Mouse (Mus musculus) lung, postnatal 0 days (tissue): Measurements from ENCODE around the gene Igflr1. TPM values are rescaled to one million over a fixed set of nuclear protein-coding genes. Genes with fewer than 3 reads are reported as not detected.

ENCODE experiments used
- ATAC-seq: fragments of 200-750 bp; cut with Nextera tagmentation; 2 replicates; pipeline ENCODE4 v1.8.0; 2017; ENCODE audit warnings: moderate library complexity
- DNase-seq: peaks from one replicate; pipeline ENCODE4 v3.0.0-alpha.2; 2016; ENCODE audit warnings: low spot score
- H3K27ac ChIP-seq: fragments of 300-500 bp; sonication (generic); 2 replicates; pipeline ENCODE4 v1.5.1; 2014; ENCODE audit warnings: antibody characterized with exemption, mild to moderate bottlenecking, low read length, mixed read lengths
- H3K27me3 ChIP-seq: fragments of 300-500 bp; sonication (generic); replicated peaks from 2 replicates; pipeline ENCODE4 v1.6.1; 2014; ENCODE audit warnings: low read length, mixed read lengths; ENCODE audit not compliant: insufficient read depth
- H3K36me3 ChIP-seq: fragments of 300-500 bp; sonication (generic); 2 replicates; pipeline ENCODE4 v1.6.1; 2014; ENCODE audit warnings: low read length, mixed read lengths; ENCODE audit not compliant: insufficient read depth
- H3K4me1 ChIP-seq: fragments of 300-500 bp; sonication (generic); 2 replicates; pipeline ENCODE4 v1.6.1; 2014; ENCODE audit warnings: antibody characterized with exemption, low read depth, low read length, mixed read lengths; ENCODE audit not compliant: insufficient read depth
- H3K4me2 ChIP-seq: fragments of 300-500 bp; sonication (generic); replicated peaks from 2 replicates; pipeline ENCODE4 v1.6.1; 2014; ENCODE audit warnings: low read depth, mild to moderate bottlenecking, low read length, moderate library complexity, mixed read lengths
- H3K4me3 ChIP-seq: fragments of 300-500 bp; sonication (generic); 2 replicates; pipeline ENCODE4 v1.5.1; 2014; ENCODE audit warnings: low read depth, low read length
- H3K9ac ChIP-seq: fragments of 300-500 bp; sonication (generic); replicated peaks from 2 replicates; pipeline ENCODE4 v1.6.1; 2014; ENCODE audit warnings: low read depth, mild to moderate bottlenecking
- H3K9me3 ChIP-seq: fragments of 300-500 bp; sonication (generic); 2 replicates; pipeline ENCODE4 v1.6.1; 2016; ENCODE audit warnings: low read length, mixed read lengths
- CTCF ChIP-seq: IDR thresholded peaks from 2 replicates; pipeline ENCODE4 v1.5.1; 2016; ENCODE audit warnings: antibody characterized with exemption, mild to moderate bottlenecking
- EP300 ChIP-seq: IDR thresholded peaks from 2 replicates; pipeline ENCODE4 v1.6.1; 2016; ENCODE audit warnings: antibody characterized with exemption, mild to moderate bottlenecking, control low read depth
- WGBS: fragments of 180-500 bp; shearing (Covaris S2); extraction: QIAGEN DNeasy Blood & Tissue Kit; methylation state at CpG from one replicate; pipeline ENCODE4 v1.1.7; 2014; 5-methylcytosine and 5-hydroxymethylcytosine counted together
- polyA plus RNA-seq: library from polyadenylated mRNA; unstranded; fragments of >200 nt; fragmentation: Nextera tagmentation; extraction: Ambion mirVana; gene quantifications from 2 replicates; pipeline ENCODE4 v1.2.1, GENCODE M21; 2015

The Igflr1 gene
- polyA plus RNA-seq, 1 experiment from 2014 or later = 3.2 TPM

DNA sequence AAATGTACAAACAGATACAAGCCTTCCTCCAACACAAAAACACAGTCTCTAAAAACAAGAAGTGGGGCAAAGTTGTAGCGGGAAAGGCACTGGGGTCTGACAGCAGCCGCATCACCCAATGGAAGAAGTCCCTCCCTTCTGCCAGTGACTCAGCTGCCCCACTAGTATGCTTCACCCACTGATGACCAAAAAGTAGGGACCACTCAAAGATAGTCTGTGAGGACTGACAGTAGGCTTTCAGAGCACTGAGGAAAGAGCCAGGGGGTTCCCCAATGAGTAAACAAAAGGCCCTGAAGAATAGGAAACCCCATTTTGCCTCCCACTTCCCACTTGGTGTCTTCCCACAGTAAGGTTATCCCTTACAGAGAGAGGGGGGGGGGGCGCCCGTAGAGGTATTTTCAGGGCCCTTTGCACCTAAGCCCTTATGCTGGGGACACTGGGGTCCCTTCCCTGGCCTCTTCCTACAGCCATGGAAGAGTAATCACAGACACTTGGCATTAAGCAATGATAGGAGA is 29.3 kb downstream of the Igflr1 start:
- 57% methylated on average over 4 of the region's 4 CpGs for WGBS
- ATAC-seq (no peak), DNase-seq (no peak)
- Histone ChIP-seq H3K27ac (0 out of 2 replicates have a peak overlapping the region, but pooled peaks have one; percentile 2), H3K9me3 (no peaks in the 10 kb centered on the region), H3K4me2 (no peak overlapping the region), H3K4me3 (no peak overlapping the region), H3K9ac (no peak overlapping the region), H3K36me3 (no peaks in the 10 kb centered on the region), H3K4me1 (peaks cover 2% of the 10 kb centered on the region; the same call in 1 of the 2 replicates), H3K27me3 (no peaks in the 10 kb centered on the region)
- TF ChIP-seq CTCF (no peak), EP300 (no peak)

DNA sequence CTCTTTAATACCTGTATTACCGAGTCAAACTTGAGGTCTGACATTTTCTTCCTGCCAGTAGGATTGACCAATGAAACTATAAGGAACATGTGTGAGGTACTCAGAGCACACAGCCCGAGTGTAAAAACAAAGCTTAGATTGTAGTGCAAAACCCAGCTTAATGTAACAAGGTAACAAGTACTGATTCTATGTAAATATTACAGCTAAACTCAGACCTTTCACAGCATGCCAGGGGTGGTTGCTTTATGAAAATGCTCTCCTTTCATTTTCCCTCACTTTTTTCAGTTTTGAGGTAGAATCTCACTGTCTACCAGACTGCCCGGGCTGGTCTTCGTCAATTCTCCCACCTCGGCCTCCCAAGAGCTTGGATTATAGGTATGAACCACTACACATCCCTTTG is 30.9 kb downstream of the Igflr1 start:
- no peak overlapping the region for H3K9ac ChIP-seq
- H3K9me3 ChIP-seq = no peaks in the 10 kb centered on the region
- no peak for TF ChIP-seq EP300
- no peak for TF ChIP-seq CTCF
- H3K36me3 ChIP-seq = no peaks in the 10 kb centered on the region
- peak overlapping the region; percentile 65 for H3K27ac ChIP-seq
- no peak overlapping the region for H3K4me2 ChIP-seq
- ATAC-seq (no peak), DNase-seq (no peak)
- H3K27me3 ChIP-seq = no peaks in the 10 kb centered on the region
- H3K4me1 ChIP-seq = peaks cover 2% of the 10 kb centered on the region; the same call in 1 of the 2 replicates
- WGBS = 46% methylated on average over 5 of the region's 5 CpGs
- H3K4me3 ChIP-seq = no peak overlapping the region

DNA sequence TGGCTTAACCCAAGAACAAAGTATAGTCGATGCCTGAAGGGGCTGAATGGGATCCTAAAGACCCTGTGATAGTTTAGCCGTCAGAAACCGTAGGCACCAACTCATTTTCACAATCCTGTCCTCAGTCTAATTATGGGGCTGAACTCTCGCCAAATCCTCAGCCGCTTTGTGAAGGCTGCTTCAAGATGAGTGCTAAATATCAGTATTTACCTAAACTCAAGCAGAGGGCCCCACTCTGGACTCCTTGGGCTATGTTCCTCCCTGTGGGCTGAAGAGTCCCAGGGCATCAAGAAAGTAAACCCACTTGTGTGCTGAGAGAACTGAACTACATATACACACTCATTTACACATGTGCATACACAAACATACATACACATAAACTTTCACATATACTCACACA is 31.6 kb downstream of the Igflr1 start:
- H3K4me3 ChIP-seq = no peak overlapping the region
- ATAC-seq (no peak), DNase-seq (peak; percentile 75)
- no peaks in the 10 kb centered on the region for H3K36me3 ChIP-seq
- H3K27ac ChIP-seq = peak overlapping the region; percentile 65; the same call in 1 of the 2 replicates
- no peaks in the 10 kb centered on the region for H3K27me3 ChIP-seq
- TF ChIP-seq EP300 = peak; percentile 27; the same call in 1 of the 2 replicates
- no peak for TF ChIP-seq CTCF
- H3K9me3 ChIP-seq = no peaks in the 10 kb centered on the region
- no peak overlapping the region for H3K4me2 ChIP-seq
- 45% methylated on average over 5 of the region's 5 CpGs for WGBS
- H3K9ac ChIP-seq = no peak overlapping the region
- H3K4me1 ChIP-seq = peaks cover 2% of the 10 kb centered on the region; the same call in 1 of the 2 replicates

DNA sequence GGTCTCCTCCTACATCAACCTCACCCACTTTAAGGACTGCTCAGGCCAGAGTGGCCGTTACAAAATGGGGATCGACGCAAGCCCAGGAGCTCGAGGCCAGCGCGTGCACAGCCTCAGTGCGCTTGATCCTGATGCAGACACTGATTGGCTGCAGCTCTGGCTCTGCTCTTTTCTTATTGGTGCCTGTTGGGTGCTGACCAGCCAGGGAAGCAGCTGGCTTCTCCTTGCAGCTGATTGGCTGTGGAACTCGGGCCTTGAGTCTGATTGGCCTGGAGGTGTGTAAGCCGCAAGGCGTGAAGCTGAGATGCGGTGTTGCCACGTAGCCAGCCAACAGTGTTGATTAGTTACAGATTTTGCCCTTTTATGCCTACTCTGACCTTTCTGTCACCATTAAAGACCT is 33.6 kb downstream of the Igflr1 start, which contains the start of gene Zbtb32:
TSS of gene Zbtb32 (minus strand) at position 124 of the 400 bp plus-strand sequence.
- Histone ChIP-seq H3K4me1 (peaks cover 2% of the 10 kb centered on the region; the same call in 1 of the 2 replicates), H3K4me3 (no peak within 1 kb of the TSS), H3K27ac (peak within 1 kb of the TSS; percentile 88), H3K9ac (no peak within 1 kb of the TSS), H3K36me3 (no peaks in the 10 kb centered on the region), H3K4me2 (no peak within 1 kb of the TSS), H3K27me3 (no peaks in the 10 kb centered on the region), H3K9me3 (no peaks in the 10 kb centered on the region)
- WGBS = 84% methylated on average over 12 of the region's 12 CpGs
- no peak for ATAC-seq
- no peak for DNase-seq
- TF ChIP-seq CTCF = no peak
- no peak for TF ChIP-seq EP300

DNA sequence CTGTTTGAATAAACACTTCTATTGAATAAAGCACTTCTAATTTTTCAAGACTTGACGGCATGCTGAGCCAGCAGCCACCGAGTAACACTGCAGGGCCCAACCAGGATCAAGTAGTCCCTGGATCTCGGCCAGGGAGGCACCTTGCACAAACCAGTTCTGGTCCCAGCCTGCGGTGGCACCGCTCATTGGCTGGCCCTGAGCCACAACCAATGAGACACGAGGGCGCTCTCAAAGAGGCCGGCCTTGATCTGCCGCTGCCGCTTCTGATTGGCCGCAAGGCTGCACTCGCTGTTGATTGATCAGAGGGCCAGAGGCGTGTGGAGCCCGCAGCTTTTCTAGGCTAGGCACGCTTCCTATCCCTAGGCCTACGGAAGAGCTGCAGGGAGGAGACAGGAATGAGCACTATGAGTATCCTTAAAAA is 34.7 kb downstream of the Igflr1 start:
- Histone ChIP-seq H3K9me3 (no peaks in the 10 kb centered on the region), H3K27ac (peak overlapping the region; percentile 91), H3K9ac (no peak overlapping the region), H3K4me3 (no peak overlapping the region), H3K27me3 (no peaks in the 10 kb centered on the region), H3K36me3 (no peaks in the 10 kb centered on the region), H3K4me1 (peaks cover 2% of the 10 kb centered on the region; the same call in 1 of the 2 replicates), H3K4me2 (no peak overlapping the region)
- peak; percentile 96 for DNase-seq
- WGBS = 2% methylated on average over 16 of the region's 16 CpGs
- peak; percentile 92 for TF ChIP-seq EP300
- TF ChIP-seq CTCF = no peak
- ATAC-seq = peak; percentile 87

DNA sequence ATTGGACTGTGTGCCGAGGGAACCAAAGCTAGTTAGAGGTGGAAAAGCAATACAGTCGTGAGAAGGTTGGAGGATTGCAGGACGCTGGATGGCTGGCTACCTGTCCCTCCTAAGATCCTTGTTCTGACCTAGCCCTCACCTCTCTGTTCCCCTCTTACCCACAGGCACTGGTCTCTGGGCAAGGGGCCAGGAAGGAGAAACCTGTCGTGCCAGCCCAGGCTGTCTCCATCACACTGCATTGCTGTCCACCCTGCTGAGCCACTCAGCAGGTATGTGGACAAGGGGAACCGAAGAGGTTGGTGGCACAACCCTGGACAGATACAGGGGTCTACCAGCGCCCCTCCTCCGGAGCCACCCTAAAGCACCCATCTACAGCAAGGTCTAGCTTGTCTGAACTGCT is 35.4 kb downstream of the Igflr1 start:
- DNase-seq (peak; percentile 88), ATAC-seq (peak; percentile 72)
- H3K27me3 ChIP-seq = no peaks in the 10 kb centered on the region
- no peak overlapping the region for H3K4me2 ChIP-seq
- TF ChIP-seq CTCF (no peak), EP300 (peak; percentile 72)
- no peak overlapping the region for H3K4me3 ChIP-seq
- H3K9me3 ChIP-seq = no peaks in the 10 kb centered on the region
- H3K4me1 ChIP-seq = peaks cover 2% of the 10 kb centered on the region; the same call in 1 of the 2 replicates
- no peak overlapping the region for H3K9ac ChIP-seq
- H3K36me3 ChIP-seq = no peaks in the 10 kb centered on the region
- peak overlapping the region; percentile 91 for H3K27ac ChIP-seq
- WGBS = 51% methylated on average over 7 of the region's 7 CpGs

DNA sequence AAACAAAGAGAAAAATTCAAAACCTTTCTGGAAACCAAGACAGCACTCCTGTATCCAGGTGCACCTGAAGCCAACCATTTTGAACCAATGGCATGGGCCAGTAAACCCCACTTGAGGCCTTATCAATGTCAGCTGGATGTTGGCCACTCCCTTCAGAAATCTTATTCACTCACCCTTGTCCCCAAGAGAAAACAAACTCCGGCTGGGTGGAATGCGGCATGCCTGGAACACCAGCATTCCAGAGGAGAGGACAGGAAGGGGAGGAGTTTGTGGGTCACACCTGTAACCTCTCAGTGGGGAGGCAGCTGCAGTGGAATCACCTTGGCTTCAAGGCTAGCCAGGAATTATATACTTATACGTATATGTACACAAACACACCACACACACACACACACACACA is 37.4 kb downstream of the Igflr1 start:
- peak overlapping the region; percentile 91 for H3K27ac ChIP-seq
- H3K27me3 ChIP-seq = no peaks in the 10 kb centered on the region
- H3K4me1 ChIP-seq = no peaks in the 10 kb centered on the region; the same call in 1 of the 2 replicates
- no peaks in the 10 kb centered on the region for H3K9me3 ChIP-seq
- H3K36me3 ChIP-seq = no peaks in the 10 kb centered on the region
- TF ChIP-seq EP300 (peak; percentile 99), CTCF (no peak)
- peak; percentile 96 for DNase-seq
- no peak overlapping the region for H3K9ac ChIP-seq
- peak; percentile 76 for ATAC-seq
- WGBS = 27% methylated on average over 3 of the region's 3 CpGs
- no peak overlapping the region for H3K4me3 ChIP-seq
- no peak overlapping the region for H3K4me2 ChIP-seq
